Mouse (Mus musculus) kidney, adult 2 months (tissue): Measurements from ENCODE around the gene Mroh8.

ENCODE experiments used
- CTCF ChIP-seq: fragments of 200-500 bp; conservative IDR thresholded peaks from 2 replicates; pipeline ENCODE4 v1.5.1; 2011; ENCODE audit warnings: low read depth, mild to moderate bottlenecking, control low read depth, low read length, moderate library complexity, mixed read lengths; ENCODE audit not compliant: insufficient read depth, insufficient read length
- POLR2A ChIP-seq: fragments of 200-500 bp; IDR thresholded peaks from one replicate; pipeline ENCODE4 v1.6.1; 2011; ENCODE audit warnings: low read depth, low read length, control low read depth

GRCm38 (mm10) chr2:157314310-157314709 is 35.0 kb upstream of the Mroh8 start:
- TF ChIP-seq CTCF (no peak), POLR2A (no peak)
